Mouse (Mus musculus) midbrain, embryonic 11.5 days (tissue): Measurements from ENCODE around the gene Cldn10. TPM values are rescaled to one million over a fixed set of nuclear protein-coding genes. Genes with fewer than 3 reads are reported as not detected.

ENCODE experiments used
- ATAC-seq: fragments of 200-750 bp; cut with Nextera tagmentation; 2 replicates; pipeline ENCODE4 v1.8.0; 2017; ENCODE audit warnings: moderate TSS enrichment, moderate library complexity; ENCODE audit not compliant: low FRiP score
- DNase-seq: peaks from one replicate; pipeline ENCODE4 v3.0.0; 2015; ENCODE audit warnings: low spot score; ENCODE audit errors: missing footprints
- H3K27ac ChIP-seq: fragments of 300-500 bp; sonication (generic); 2 replicates; pipeline ENCODE4 v1.5.1; 2014; ENCODE audit warnings: low read depth, low read length
- H3K27me3 ChIP-seq: fragments of 300-500 bp; sonication (generic); 2 replicates; pipeline ENCODE4 v1.6.1; 2014; ENCODE audit warnings: mild to moderate bottlenecking, low read length, moderate library complexity, mixed read lengths; ENCODE audit not compliant: control insufficient read depth, insufficient read depth
- H3K36me3 ChIP-seq: fragments of 300-500 bp; sonication (generic); 2 replicates; pipeline ENCODE4 v1.6.1; 2014; ENCODE audit warnings: mild to moderate bottlenecking, low read length, moderate library complexity, mixed read lengths; ENCODE audit not compliant: control insufficient read depth, insufficient read depth
- H3K4me1 ChIP-seq: fragments of 300-500 bp; sonication (generic); 2 replicates; pipeline ENCODE4 v1.6.1; 2014; ENCODE audit warnings: low read length; ENCODE audit not compliant: control insufficient read depth, insufficient read depth
- H3K4me2 ChIP-seq: fragments of 300-500 bp; sonication (generic); 2 replicates; pipeline ENCODE4 v1.6.1; 2014; ENCODE audit warnings: mild to moderate bottlenecking, moderate library complexity
- H3K4me3 ChIP-seq: fragments of 300-500 bp; sonication (generic); 2 replicates; pipeline ENCODE4 v1.5.1; 2014; ENCODE audit warnings: low read depth, low read length
- H3K9ac ChIP-seq: fragments of 300-500 bp; sonication (generic); 2 replicates; pipeline ENCODE4 v1.6.1; 2014; ENCODE audit warnings: low read length
- H3K9me3 ChIP-seq: fragments of 300-500 bp; sonication (generic); 2 replicates; pipeline ENCODE4 v1.6.1; 2016; ENCODE audit warnings: low read length; ENCODE audit not compliant: control insufficient read depth
- WGBS: fragments of 180-500 bp; shearing (Covaris S2); extraction: QIAGEN DNeasy Blood & Tissue Kit; methylation state at CpG from one replicate; pipeline ENCODE4 v1.1.7; 2014; 5-methylcytosine and 5-hydroxymethylcytosine counted together
- polyA plus RNA-seq: library from polyadenylated mRNA; unstranded; fragments of >200 nt; fragmentation: Nextera tagmentation; extraction: Ambion mirVana; gene quantifications from 2 replicates; pipeline ENCODE4 v1.2.1, GENCODE M21; 2014

Cldn10 gene
- polyA plus RNA-seq, 1 experiment from 2014 or later: 0.86 TPM

- Histone ChIP-seq H3K27me3 (peaks cover 10% of the 10 kb centered on the region), H3K9ac (no peak overlapping the region), H3K4me3 (no peak overlapping the region), H3K4me1 (peaks cover 25% of the 10 kb centered on the region), H3K27ac (no peak overlapping the region), H3K9me3 (no peaks in the 10 kb centered on the region), H3K36me3 (no peaks in the 10 kb centered on the region; the same call in 1 of the 2 replicates), H3K4me2 (no peak overlapping the region)
- WGBS: 78% methylated on average over 8 of the region's 8 CpGs
- no peak for DNase-seq
- no peak for ATAC-seq
Observed at GRCm38 (mm10) chr14:118919025-118919424, 131.3 kb downstream of the Cldn10 start.

GRCm38 (mm10) chr14:118920654-118921053 is 132.9 kb downstream of the Cldn10 start:
- Histone ChIP-seq H3K4me3 (no peak overlapping the region), H3K9me3 (no peaks in the 10 kb centered on the region), H3K4me2 (no peak overlapping the region), H3K27ac (no peak overlapping the region), H3K36me3 (no peaks in the 10 kb centered on the region), H3K27me3 (peaks cover 10% of the 10 kb centered on the region), H3K4me1 (peaks cover 33% of the 10 kb centered on the region), H3K9ac (no peak overlapping the region)
- DNase-seq (no peak), ATAC-seq (no peak)
- WGBS: 70% methylated on average over 7 of the region's 7 CpGs

GRCm38 (mm10) chr14:118922251-118922650 is 134.5 kb downstream of the Cldn10 start:
- no peaks in the 10 kb centered on the region for H3K9me3 ChIP-seq
- H3K27me3 ChIP-seq: peaks cover 10% of the 10 kb centered on the region
- ATAC-seq (no peak), DNase-seq (no peak)
- H3K4me3 ChIP-seq: peak overlapping the region; percentile 36
- H3K9ac ChIP-seq: peak overlapping the region; percentile 49
- H3K36me3 ChIP-seq: no peaks in the 10 kb centered on the region
- WGBS: 24% methylated on average over 22 of the region's 22 CpGs
- H3K4me2 ChIP-seq: peak overlapping the region; percentile 89
- H3K4me1 ChIP-seq: peaks cover 34% of the 10 kb centered on the region
- H3K27ac ChIP-seq: no peak overlapping the region

GRCm38 (mm10) chr14:118922667-118923184 is 135.0 kb downstream of the Cldn10 start:
- ATAC-seq: peak; percentile 59
- WGBS: 1% methylated on average over 45 of the region's 47 CpGs
- Histone ChIP-seq H3K27me3 (peaks cover 10% of the 10 kb centered on the region), H3K4me2 (peak overlapping the region; percentile 89), H3K4me1 (peaks cover 34% of the 10 kb centered on the region), H3K36me3 (no peaks in the 10 kb centered on the region), H3K4me3 (peak overlapping the region; percentile 36), H3K9ac (peak overlapping the region; percentile 49), H3K27ac (no peak overlapping the region), H3K9me3 (no peaks in the 10 kb centered on the region)
- DNase-seq: peak; percentile 93

Other genes with a start within 250 kb of the Cldn10 start
- gene Abcc4, start 81.7 kb upstream of the Cldn10 start, polyA plus RNA-seq: 4.2 and 4.4 TPM in 2 replicates
- 28.2 and 32.2 TPM in 2 replicates for gene Dzip1, start 137.6 kb downstream of the Cldn10 start, polyA plus RNA-seq
- 31.6 and 32.9 TPM in 2 replicates for gene Dnajc3, start 150.1 kb downstream of the Cldn10 start, polyA plus RNA-seq